Mouse (Mus musculus) MEL (cell line): Measurements from ENCODE around the gene Gm7697. TPM values are rescaled to one million over a fixed set of nuclear protein-coding genes. Genes with fewer than 3 reads are reported as not detected.
"Not testable (repeated sequence)": the region's sequence is repeated elsewhere in the genome, so short reads cannot be mapped to it uniquely, and the experiment has no call there.

Experiments
- DNase-seq: peaks from one replicate; pipeline ENCODE4 v3.0.0; 2011; ENCODE audit warnings: low read depth, low spot score
- H3K27ac ChIP-seq: 2 replicates; pipeline ENCODE4 v1.5.1; 2012; ENCODE audit warnings: low read depth, mild to moderate bottlenecking, control low read depth, low read length, moderate library complexity; ENCODE audit not compliant: control insufficient read depth
- H3K27me3 ChIP-seq, 2 experiments: fragments of 150-350 bp in 1 of 2; sonication (generic) in 1 of 2; 2 replicates each; pipeline ENCODE4 v1.6.1; 2012; ENCODE audit warnings: low read length in 2 of 2, mild to moderate bottlenecking in 2 of 2, improper control_type of control experiment in 1 of 2, moderate library complexity in 1 of 2; ENCODE audit not compliant: insufficient read depth in 2 of 2, control insufficient read depth in 1 of 2
- H3K36me3 ChIP-seq, 2 experiments: 2 replicates each; pipeline ENCODE4 v1.6.1; 2012 to 2014; ENCODE audit warnings: low read length in 2 of 2, improper control_type of control experiment in 1 of 2, inconsistent platforms in 1 of 2, mild to moderate bottlenecking in 1 of 2; ENCODE audit not compliant: insufficient read depth in 2 of 2, control insufficient read depth in 1 of 2
- H3K4me1 ChIP-seq, 2 experiments: fragments of 150-350 bp in 1 of 2; sonication (generic) in 1 of 2; 2 replicates each; pipeline ENCODE4 v1.6.1; 2012; ENCODE audit warnings: low read length in 2 of 2, improper control_type of control experiment in 1 of 2, mild to moderate bottlenecking in 1 of 2; ENCODE audit not compliant: insufficient read depth in 2 of 2, control insufficient read depth in 1 of 2
- H3K4me3 ChIP-seq, 2 experiments: fragments of 150-350 bp in 1 of 2; sonication (generic) in 1 of 2; 2 replicates each; pipeline ENCODE4 v1.5.1; 2012; ENCODE audit warnings: low read depth in 2 of 2, low read length in 2 of 2, mild to moderate bottlenecking in 2 of 2, moderate library complexity in 2 of 2, control low read depth in 1 of 2, improper control_type of control experiment in 1 of 2; ENCODE audit not compliant: control insufficient read depth in 1 of 2, insufficient read depth in 1 of 2
- H3K79me2 ChIP-seq: 2 replicates; pipeline ENCODE4 v1.6.1; 2012; ENCODE audit warnings: mild to moderate bottlenecking, low read length, moderate library complexity; ENCODE audit not compliant: control insufficient read depth, poor library complexity, insufficient read depth
- H3K9ac ChIP-seq: 2 replicates; pipeline ENCODE4 v1.6.1; 2012; ENCODE audit warnings: low read depth, mild to moderate bottlenecking, control low read depth, low read length, moderate library complexity; ENCODE audit not compliant: control insufficient read depth, poor library complexity, severe bottlenecking
- H3K9me3 ChIP-seq: fragments of 150-350 bp; sonication (generic); replicated peaks from 2 replicates; pipeline ENCODE4 v1.6.1; 2012; ENCODE audit warnings: mild to moderate bottlenecking, low read length, improper control_type of control experiment, moderate library complexity; ENCODE audit not compliant: insufficient read depth
- polyA plus RNA-seq, 2 experiments: library from polyadenylated mRNA; stranded (reverse) in 1 of 2; unstranded in 1 of 2; fragments of >175 nt in 1 of 2; fragments of >200 nt in 1 of 2; gene quantifications; 2 replicates each; pipeline versions ENCODE4 v1.2.1 to v1.2.4; 2012; ENCODE audit warnings: low replicate concordance in 2 of 2, low read depth in 1 of 2; ENCODE audit not compliant: insufficient read length in 2 of 2, insufficient read depth in 1 of 2, missing spikeins in 1 of 2
- total RNA-seq: library from RNA; depleted of rRNA; stranded (reverse); fragments of 300-350 nt; gene quantifications from 2 replicates; pipeline ENCODE4 v1.2.3, GENCODE M21; 2012; rRNA removed

Gene Gm7697
- total and polyA plus RNA-seq, 3 experiments, result not detected

- H3K79me2 ChIP-seq, H3K27ac ChIP-seq, H3K4me3 ChIP-seq, H3K4me1 ChIP-seq, H3K9me3 ChIP-seq, DNase-seq, H3K9ac ChIP-seq, H3K27me3 ChIP-seq, H3K36me3 ChIP-seq: not testable (repeated sequence)
Measured at GRCm38 (mm10) chr8:69543984-69544383, 21.2 kb upstream of the Gm7697 start.

- not testable (repeated sequence) for H3K27ac ChIP-seq, DNase-seq, H3K9ac ChIP-seq, H3K4me3 ChIP-seq, H3K27me3 ChIP-seq, H3K79me2 ChIP-seq, H3K9me3 ChIP-seq, H3K4me1 ChIP-seq, H3K36me3 ChIP-seq
Measured at GRCm38 (mm10) chr8:69540764-69541163, 18.0 kb upstream of the Gm7697 start.

GRCm38 (mm10) chr8:69540331-69540730 lies 17.6 kb upstream of the Gm7697 start:
- H3K4me3 ChIP-seq, result not testable (repeated sequence)

GRCm38 (mm10) chr8:69474946-69475345 lies 47.8 kb downstream of the Gm7697 start:
- not testable (repeated sequence) for DNase-seq

More at GRCm38 (mm10) chr8:69540331-69540730, 17.6 kb upstream of the Gm7697 start:
- not testable (repeated sequence) for H3K79me2 ChIP-seq, H3K4me1 ChIP-seq, H3K27ac ChIP-seq, H3K9ac ChIP-seq, H3K9me3 ChIP-seq, DNase-seq, H3K36me3 ChIP-seq, H3K27me3 ChIP-seq

GRCm38 (mm10) chr8:69453465-69453864 lies 69.3 kb downstream of the Gm7697 start, which contains the start of gene Gm9495:
Gene Gm9495 (minus strand): TSS chr8:69453565.
- H3K4me3 ChIP-seq, result not testable (repeated sequence)

More at GRCm38 (mm10) chr8:69474946-69475345, 47.8 kb downstream of the Gm7697 start:
- H3K9ac ChIP-seq, H3K36me3 ChIP-seq, H3K9me3 ChIP-seq, H3K27ac ChIP-seq, H3K79me2 ChIP-seq, H3K4me3 ChIP-seq, H3K27me3 ChIP-seq, H3K4me1 ChIP-seq: not testable (repeated sequence)

More at GRCm38 (mm10) chr8:69453465-69453864, 69.3 kb downstream of the Gm7697 start, which contains the start of gene Gm9495:
- H3K9me3 ChIP-seq, H3K9ac ChIP-seq, H3K27ac ChIP-seq, H3K4me1 ChIP-seq, DNase-seq, H3K36me3 ChIP-seq, H3K27me3 ChIP-seq, H3K79me2 ChIP-seq: not testable (repeated sequence)

Other genes starting within 250 kb of the Gm7697 start
- not detected in 2 replicates for gene Gm9495, start 69.4 kb downstream of the Gm7697 start, total RNA-seq
- not detected for gene Gm9495, start 69.4 kb downstream of the Gm7697 start, polyA plus RNA-seq
- gene Zfp868, start 102.6 kb upstream of the Gm7697 start, total RNA-seq, result 11.5 and 12.7 TPM in 2 replicates
- gene Zfp868, start 102.6 kb upstream of the Gm7697 start, polyA plus RNA-seq, result 10 to 100 TPM in 1 of 2 experiments, not detected in 1; 11.3 TPM
- 0.58 and 0.78 TPM in 2 replicates for gene Zfp964, start 131.5 kb upstream of the Gm7697 start, total RNA-seq
- under 1 TPM in 1 of 2 experiments, not detected in 1; 0.52 TPM for gene Zfp964, start 131.5 kb upstream of the Gm7697 start, polyA plus RNA-seq
- 15.7 and 17.9 TPM in 2 replicates for gene Zfp869, start 187.7 kb upstream of the Gm7697 start, total RNA-seq
- 10 to 100 TPM in 1 of 2 experiments, not detected in 1; 13.0 TPM for gene Zfp869, start 187.7 kb upstream of the Gm7697 start, polyA plus RNA-seq
- 0.46 and 0.65 TPM in 2 replicates for gene Zfp963, start 227.0 kb upstream of the Gm7697 start, total RNA-seq
- gene Zfp963, start 227.0 kb upstream of the Gm7697 start, polyA plus RNA-seq, result under 1 TPM in 1 of 2 experiments, not detected in 1; 0.95 TPM